Mouse (Mus musculus) ES-Bruce4 (cell line): ENCODE measurements around the gene Rps6kb1. TPM values are rescaled to one million over a fixed set of nuclear protein-coding genes. Genes with fewer than 3 reads are reported as not detected.

Experiments used
- H3K27ac ChIP-seq: 2 replicates; pipeline ENCODE4 v1.5.1; 2012; ENCODE audit warnings: low read length, inconsistent platforms; ENCODE audit not compliant: insufficient read depth
- H3K27me3 ChIP-seq: 2 replicates; pipeline ENCODE4 v1.6.1; 2012; ENCODE audit warnings: mild to moderate bottlenecking, low read length, inconsistent platforms; ENCODE audit not compliant: control insufficient read depth, poor library complexity, insufficient read depth, severe bottlenecking
- H3K36me3 ChIP-seq: 2 replicates; pipeline ENCODE4 v1.6.1; 2012; ENCODE audit warnings: inconsistent platforms, mild to moderate bottlenecking, low read length, moderate library complexity; ENCODE audit not compliant: control insufficient read depth, poor library complexity, insufficient read depth, severe bottlenecking
- H3K4me1 ChIP-seq: one replicate; pipeline ENCODE4 v1.8.1; 2011; ENCODE audit warnings: low read length; ENCODE audit not compliant: control insufficient read depth, insufficient read depth
- H3K4me3 ChIP-seq: 2 replicates; pipeline ENCODE4 v1.5.1; 2011; ENCODE audit warnings: low read depth, mild to moderate bottlenecking, low read length
- H3K9ac ChIP-seq: 2 replicates; pipeline ENCODE4 v1.6.1; 2012; ENCODE audit warnings: low read depth, mild to moderate bottlenecking, inconsistent platforms; ENCODE audit not compliant: poor library complexity, severe bottlenecking
- H3K9me3 ChIP-seq: replicated peaks from 2 replicates; pipeline ENCODE4 v1.6.1; 2012; ENCODE audit warnings: mild to moderate bottlenecking, low read length, inconsistent platforms; ENCODE audit not compliant: control insufficient read depth, poor library complexity, insufficient read depth, severe bottlenecking
- CTCF ChIP-seq: IDR thresholded peaks from one replicate; pipeline ENCODE4 v1.8.1; 2011; ENCODE audit warnings: low read depth, low read length
- EP300 ChIP-seq: IDR thresholded peaks from 2 replicates; pipeline ENCODE4 v1.6.1; 2011; ENCODE audit warnings: low read depth, low read length; ENCODE audit not compliant: insufficient read depth
- POLR2A ChIP-seq: IDR thresholded peaks from one replicate; pipeline ENCODE4 v1.8.1; 2011; ENCODE audit warnings: low read length; ENCODE audit not compliant: insufficient read depth
- polyA plus RNA-seq: library from polyadenylated mRNA; stranded (reverse); fragments of >200 nt; gene quantifications from 2 replicates; pipeline ENCODE4 v1.2.4, GENCODE M21; 2011; ENCODE audit warnings: low read depth; ENCODE audit not compliant: missing spikeins, insufficient read depth, insufficient read length

Rps6kb1 gene
- polyA plus RNA-seq, 1 experiment: 82.2 TPM

DNA sequence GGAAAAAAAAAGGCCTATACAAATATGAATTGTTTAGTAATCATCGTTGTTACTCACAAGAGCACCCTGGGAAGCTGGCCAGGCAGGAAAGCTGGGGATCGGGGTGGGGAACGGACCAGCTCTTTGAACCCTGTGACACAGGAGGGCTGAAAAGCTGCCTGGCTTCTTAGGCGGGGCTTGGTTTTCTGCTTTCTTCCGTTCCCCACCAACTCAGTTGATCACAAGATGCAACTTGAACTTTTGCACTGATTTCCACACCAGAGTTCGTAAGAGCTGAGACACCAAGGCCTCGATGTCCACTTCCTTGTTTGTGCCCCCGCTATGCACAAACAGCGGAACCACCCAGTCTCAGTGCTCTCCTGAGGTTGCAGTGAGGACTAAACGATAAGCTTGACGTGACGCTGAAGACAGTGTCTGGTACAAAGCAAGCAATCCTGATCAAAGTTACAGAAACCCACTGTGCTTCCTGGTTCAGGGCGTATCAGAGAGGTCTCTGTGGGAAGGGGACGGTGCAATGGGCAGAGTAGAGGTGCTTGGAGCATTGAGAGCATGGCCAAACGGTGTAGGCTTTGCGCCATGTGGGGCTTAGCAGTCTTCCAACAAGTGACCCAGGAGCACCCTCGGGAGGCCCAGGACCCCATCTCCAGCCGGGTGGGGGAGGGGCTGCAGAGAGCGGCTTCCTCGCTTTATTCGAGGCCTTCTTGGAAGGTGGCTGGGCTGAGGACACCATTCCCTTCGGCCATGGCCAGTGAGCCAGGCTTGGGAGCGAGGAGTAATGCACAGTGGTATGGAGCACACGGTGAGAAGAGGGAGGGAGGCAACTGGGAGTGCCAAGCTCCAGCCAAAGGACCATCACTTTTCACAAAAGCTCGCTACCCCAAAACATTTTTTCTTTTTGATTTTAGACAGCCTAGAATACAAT lies 34.5 kb upstream of the Rps6kb1 start:
- no peak overlapping the region for H3K4me3 ChIP-seq
- no peak overlapping the region for H3K27ac ChIP-seq
- TF ChIP-seq EP300 (no peak), CTCF (no peak), POLR2A (no peak)

DNA sequence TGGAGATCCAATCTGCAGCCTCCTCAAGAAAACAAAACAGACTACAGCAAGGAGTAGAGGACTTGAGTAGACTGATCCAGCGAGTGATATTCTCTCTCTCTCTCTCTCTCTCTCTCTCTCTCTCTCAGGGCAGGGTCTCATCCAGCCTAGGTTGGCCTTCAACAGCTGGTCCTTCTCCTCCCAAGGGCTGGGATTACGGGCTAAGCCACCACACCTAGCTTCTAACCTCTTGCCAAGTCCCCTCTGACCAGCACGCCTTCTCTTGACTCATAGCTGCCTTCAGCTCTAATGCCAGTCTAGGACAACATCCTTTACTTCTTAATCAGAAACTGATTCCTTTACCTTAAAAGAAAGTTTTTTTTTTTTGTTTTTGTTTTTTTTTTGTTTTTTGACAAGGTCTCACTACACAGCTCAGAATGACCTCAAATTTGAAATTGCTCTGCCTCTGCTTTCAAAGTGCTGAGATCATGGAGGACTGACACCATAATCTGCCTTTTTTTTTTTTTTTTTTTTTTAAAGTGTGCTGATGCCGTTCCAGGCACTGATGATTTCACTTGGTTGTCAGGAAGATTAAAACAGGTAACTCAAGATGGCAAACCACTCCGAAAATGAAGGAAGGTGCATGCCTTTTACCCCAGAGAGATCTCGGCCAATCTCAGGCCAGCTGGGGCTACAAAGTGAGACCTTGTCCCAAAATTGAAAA lies 33.7 kb upstream of the Rps6kb1 start:
- no peak for TF ChIP-seq CTCF
- no peak for TF ChIP-seq POLR2A
- TF ChIP-seq EP300: no peak
- no peak overlapping the region; the same call in 1 of the 2 replicates for H3K27ac ChIP-seq
- H3K9ac ChIP-seq: 0 out of 2 replicates have a peak overlapping the region, but pooled peaks have one; percentile 1
- no peaks in the 10 kb centered on the region for H3K27me3 ChIP-seq
- peaks cover 16% of the 10 kb centered on the region for H3K4me1 ChIP-seq
- no peaks in the 10 kb centered on the region for H3K36me3 ChIP-seq
- no peaks in the 10 kb centered on the region for H3K9me3 ChIP-seq
- no peak overlapping the region for H3K4me3 ChIP-seq

More for the DNA sequence above, 34.5 kb upstream of the Rps6kb1 start:
- Histone ChIP-seq H3K36me3 (no peaks in the 10 kb centered on the region), H3K4me1 (peaks cover 16% of the 10 kb centered on the region), H3K9ac (0 out of 2 replicates have a peak overlapping the region, but pooled peaks have one; percentile 1), H3K27me3 (no peaks in the 10 kb centered on the region), H3K9me3 (no peaks in the 10 kb centered on the region)

DNA sequence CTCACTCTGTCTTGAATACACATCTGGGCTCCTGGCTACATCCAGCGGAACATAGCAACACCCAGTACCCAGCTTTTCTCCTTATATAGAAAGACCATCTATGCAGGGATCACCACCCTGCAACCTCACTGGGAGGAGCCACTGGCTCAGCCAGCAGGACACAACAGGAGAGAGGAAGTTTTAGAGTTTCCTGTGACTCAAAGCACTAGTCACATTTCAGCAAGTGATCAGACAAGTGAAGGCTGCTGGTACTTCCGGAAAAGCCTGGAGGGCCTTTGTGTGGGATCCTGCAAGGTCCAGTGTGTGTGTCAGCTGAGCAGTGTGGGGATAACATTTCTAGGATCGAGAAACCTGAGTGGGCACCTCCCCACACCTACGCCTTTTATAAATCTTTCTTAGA lies 32.6 kb upstream of the Rps6kb1 start:
- Histone ChIP-seq H3K9ac (no peak overlapping the region), H3K4me3 (no peak overlapping the region), H3K4me1 (peaks cover 16% of the 10 kb centered on the region), H3K36me3 (no peaks in the 10 kb centered on the region), H3K27me3 (no peaks in the 10 kb centered on the region), H3K27ac (peak overlapping the region; percentile 28; the same call in 1 of the 2 replicates), H3K9me3 (no peaks in the 10 kb centered on the region)
- no peak for TF ChIP-seq POLR2A
- no peak for TF ChIP-seq EP300
- TF ChIP-seq CTCF: no peak

DNA sequence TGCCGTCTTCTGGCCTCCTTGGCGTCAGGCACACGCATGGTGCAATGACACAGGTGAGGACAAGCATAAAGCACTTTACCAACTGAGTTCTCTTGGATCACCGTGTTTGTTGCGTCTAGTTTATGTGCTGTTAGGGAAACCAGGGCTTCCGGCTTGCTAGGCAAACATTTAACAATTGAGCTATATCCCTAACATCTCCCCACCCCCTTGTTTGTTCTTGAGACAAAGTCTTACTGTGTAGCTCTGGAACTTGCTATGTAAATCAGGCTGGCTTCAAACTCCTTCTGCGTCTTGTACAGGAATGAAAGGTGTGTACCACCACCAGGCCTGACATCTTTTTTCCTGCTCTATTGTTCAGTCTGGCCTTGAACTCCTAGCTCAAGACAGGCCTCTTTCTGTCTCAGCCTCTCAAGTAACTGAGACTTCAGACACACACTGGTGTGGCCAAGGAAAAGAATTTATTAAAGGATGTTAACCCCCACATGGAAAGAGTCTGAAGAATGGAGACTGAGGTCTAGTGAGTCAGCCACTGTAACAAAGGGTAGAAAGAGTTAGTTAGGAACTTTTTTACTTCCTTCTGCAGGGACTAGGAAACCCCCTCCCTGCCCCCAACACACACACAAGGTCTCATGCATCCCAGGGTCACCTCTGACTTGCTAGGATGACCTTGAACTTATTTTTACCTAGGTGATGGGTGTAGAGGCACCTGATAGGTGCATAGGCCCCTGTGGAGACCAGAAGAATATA lies 31.2 kb upstream of the Rps6kb1 start:
- no peak for TF ChIP-seq POLR2A
- no peak for TF ChIP-seq EP300
- no peak for TF ChIP-seq CTCF
- Histone ChIP-seq H3K9me3 (no peaks in the 10 kb centered on the region), H3K4me1 (peaks cover 10% of the 10 kb centered on the region), H3K36me3 (no peaks in the 10 kb centered on the region), H3K27ac (peak overlapping the region; percentile 53), H3K9ac (no peak overlapping the region), H3K27me3 (no peaks in the 10 kb centered on the region), H3K4me3 (no peak overlapping the region)

DNA sequence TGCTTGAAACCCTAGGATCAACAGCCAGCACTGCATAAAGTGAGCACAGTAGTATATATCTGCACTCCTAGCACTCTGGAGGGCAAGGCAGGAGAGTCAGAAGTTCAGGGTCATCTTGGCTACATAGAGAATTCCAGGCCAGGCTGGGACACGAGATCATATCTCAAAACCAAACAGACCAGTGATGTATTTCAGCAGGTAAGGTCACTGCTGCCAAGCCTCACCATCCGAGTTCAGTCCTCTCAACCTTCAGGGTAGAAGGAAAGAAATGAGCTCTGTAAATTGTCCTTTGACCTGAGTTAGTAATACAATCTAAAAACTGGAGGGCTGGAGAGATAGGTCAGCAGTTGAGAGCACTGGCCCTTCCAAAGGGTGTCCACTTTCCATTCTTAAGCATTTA lies 29.8 kb upstream of the Rps6kb1 start:
- H3K36me3 ChIP-seq: no peaks in the 10 kb centered on the region
- TF ChIP-seq CTCF (no peak), POLR2A (no peak), EP300 (no peak)
- no peaks in the 10 kb centered on the region for H3K9me3 ChIP-seq
- H3K27me3 ChIP-seq: no peaks in the 10 kb centered on the region
- no peak overlapping the region for H3K9ac ChIP-seq
- H3K4me3 ChIP-seq: no peak overlapping the region
- no peak overlapping the region for H3K27ac ChIP-seq
- peaks cover 8% of the 10 kb centered on the region for H3K4me1 ChIP-seq
